Mouse (Mus musculus) cerebellum, adult 2 months (tissue): ENCODE measurements around the gene Clca4a.

ENCODE experiments used
- CTCF ChIP-seq: fragments of 200-500 bp; IDR thresholded peaks from 2 replicates; pipeline ENCODE4 v1.5.1; 2011; ENCODE audit warnings: low read depth, mild to moderate bottlenecking, control low read depth, low read length, moderate library complexity, borderline replicate concordance; ENCODE audit not compliant: insufficient read depth
- POLR2A ChIP-seq: fragments of 200-500 bp; IDR thresholded peaks from 2 replicates; pipeline ENCODE4 v1.6.1; 2011; ENCODE audit warnings: low read length, control low read depth, borderline replicate concordance; ENCODE audit not compliant: insufficient read depth

- TF ChIP-seq CTCF = no peak
- no peak for TF ChIP-seq POLR2A
Measured at GRCm38 (mm10) chr3:144966074-144966473, 8.8 kb downstream of the Clca4a start.
